Mouse (Mus musculus) heart, adult 9 months (tissue): Measurements from ENCODE around the gene Entpd3.
A peak's percentile ranks its signal among the peaks of the same experiment; 100 is the strongest.
"Not testable (repeated sequence)": the region's sequence is repeated elsewhere in the genome, so short reads cannot be mapped to it uniquely, and the experiment has no call there.

ENCODE experiments used
- DNase-seq, 2 experiments: peaks; one replicate each; pipeline ENCODE4 v3.0.0; 2022; ENCODE audit warnings: low spot score in 2 of 2

Entpd3 gene

GRCm38 (mm10) chr9:120533446-120533950 is 6.1 kb upstream of the Entpd3 start:
- DNase-seq, result not testable (repeated sequence)

GRCm38 (mm10) chr9:120541411-120541810 is 1.8 kb downstream of the Entpd3 start:
- no peak for DNase-seq

- no peak for DNase-seq
These were observed 2.6 kb downstream of the Entpd3 start for GRCm38 (mm10) chr9:120542241-120542640.

GRCm38 (mm10) chr9:120545994-120546393 is 6.4 kb downstream of the Entpd3 start:
- no peak for DNase-seq

GRCm38 (mm10) chr9:120546482-120546881 is 6.9 kb downstream of the Entpd3 start:
- no peak for DNase-seq

GRCm38 (mm10) chr9:120547026-120547668 is 7.5 kb downstream of the Entpd3 start:
- DNase-seq, result no peak

- DNase-seq, result no peak
These were observed 11.2 kb downstream of the Entpd3 start for GRCm38 (mm10) chr9:120550778-120551177.

- no peak for DNase-seq
These were observed 24.0 kb downstream of the Entpd3 start for GRCm38 (mm10) chr9:120563590-120563989.

GRCm38 (mm10) chr9:120564247-120564646 is 24.6 kb downstream of the Entpd3 start:
- DNase-seq, result no peak

GRCm38 (mm10) chr9:120566384-120566783 is 26.8 kb downstream of the Entpd3 start:
- no peak for DNase-seq

- no peak for DNase-seq
These were observed 29.3 kb downstream of the Entpd3 start for GRCm38 (mm10) chr9:120568917-120569316.

- peak in 1 of 2 experiments; percentile 18 for DNase-seq
These were observed 30.2 kb downstream of the Entpd3 start for GRCm38 (mm10) chr9:120569721-120570333.

GRCm38 (mm10) chr9:120570334-120570725 is 30.7 kb downstream of the Entpd3 start:
- DNase-seq, result no peak

- peak; percentile 98 for DNase-seq
These were observed 31.3 kb downstream of the Entpd3 start, which contains the start of gene Rpl14 for GRCm38 (mm10) chr9:120570741-120571592. TSS of gene Rpl14 (plus strand) at chr9:120571444.

GRCm38 (mm10) chr9:120571593-120572385 is 32.2 kb downstream of the Entpd3 start:
- DNase-seq, result no peak

- no peak for DNase-seq
These were observed 36.4 kb downstream of the Entpd3 start for GRCm38 (mm10) chr9:120575748-120576661.

- DNase-seq, result no peak
These were observed 37.0 kb downstream of the Entpd3 start for GRCm38 (mm10) chr9:120576662-120577013.

GRCm38 (mm10) chr9:120577133-120577651 is 37.6 kb downstream of the Entpd3 start:
- DNase-seq, result peak; percentile 87

- no peak for DNase-seq
These were observed 38.2 kb downstream of the Entpd3 start for GRCm38 (mm10) chr9:120577706-120578405.

- no peak for DNase-seq
These were observed 39.1 kb downstream of the Entpd3 start for GRCm38 (mm10) chr9:120578701-120579100.
